Mouse (Mus musculus) midbrain, embryonic 11.5 days (tissue): ENCODE results near the gene Dad1. TPM values are rescaled to one million over a fixed set of nuclear protein-coding genes. Genes with fewer than 3 reads are reported as not detected.

Experiments used
- ATAC-seq: fragments of 200-750 bp; cut with Nextera tagmentation; 2 replicates; pipeline ENCODE4 v1.8.0; 2017; ENCODE audit warnings: moderate TSS enrichment, moderate library complexity; ENCODE audit not compliant: low FRiP score
- DNase-seq: peaks from one replicate; pipeline ENCODE4 v3.0.0; 2015; ENCODE audit warnings: low spot score; ENCODE audit errors: missing footprints
- H3K27ac ChIP-seq: fragments of 300-500 bp; sonication (generic); 2 replicates; pipeline ENCODE4 v1.5.1; 2014; ENCODE audit warnings: low read depth, low read length
- H3K27me3 ChIP-seq: fragments of 300-500 bp; sonication (generic); 2 replicates; pipeline ENCODE4 v1.6.1; 2014; ENCODE audit warnings: mild to moderate bottlenecking, low read length, moderate library complexity, mixed read lengths; ENCODE audit not compliant: control insufficient read depth, insufficient read depth
- H3K36me3 ChIP-seq: fragments of 300-500 bp; sonication (generic); 2 replicates; pipeline ENCODE4 v1.6.1; 2014; ENCODE audit warnings: mild to moderate bottlenecking, low read length, moderate library complexity, mixed read lengths; ENCODE audit not compliant: control insufficient read depth, insufficient read depth
- H3K4me1 ChIP-seq: fragments of 300-500 bp; sonication (generic); 2 replicates; pipeline ENCODE4 v1.6.1; 2014; ENCODE audit warnings: low read length; ENCODE audit not compliant: control insufficient read depth, insufficient read depth
- H3K4me2 ChIP-seq: fragments of 300-500 bp; sonication (generic); 2 replicates; pipeline ENCODE4 v1.6.1; 2014; ENCODE audit warnings: mild to moderate bottlenecking, moderate library complexity
- H3K4me3 ChIP-seq: fragments of 300-500 bp; sonication (generic); 2 replicates; pipeline ENCODE4 v1.5.1; 2014; ENCODE audit warnings: low read depth, low read length
- H3K9ac ChIP-seq: fragments of 300-500 bp; sonication (generic); 2 replicates; pipeline ENCODE4 v1.6.1; 2014; ENCODE audit warnings: low read length
- H3K9me3 ChIP-seq: fragments of 300-500 bp; sonication (generic); 2 replicates; pipeline ENCODE4 v1.6.1; 2016; ENCODE audit warnings: low read length; ENCODE audit not compliant: control insufficient read depth
- WGBS: fragments of 180-500 bp; shearing (Covaris S2); extraction: QIAGEN DNeasy Blood & Tissue Kit; methylation state at CpG from one replicate; pipeline ENCODE4 v1.1.7; 2014; 5-methylcytosine and 5-hydroxymethylcytosine counted together
- polyA plus RNA-seq: library from polyadenylated mRNA; unstranded; fragments of >200 nt; fragmentation: Nextera tagmentation; extraction: Ambion mirVana; gene quantifications from 2 replicates; pipeline ENCODE4 v1.2.1, GENCODE M21; 2014

Dad1 gene
- polyA plus RNA-seq, 1 experiment from 2014 or later: 237 TPM

- ATAC-seq (no peak), DNase-seq (no peak)
- Histone ChIP-seq H3K27ac (no peak overlapping the region), H3K36me3 (no peaks in the 10 kb centered on the region), H3K27me3 (no peaks in the 10 kb centered on the region), H3K4me3 (no peak overlapping the region), H3K4me2 (no peak overlapping the region), H3K9me3 (no peaks in the 10 kb centered on the region), H3K4me1 (peaks cover 16% of the 10 kb centered on the region), H3K9ac (no peak overlapping the region)
- 94% methylated on average over 5 of the region's 5 CpGs for WGBS
These were observed 29.9 kb downstream of the Dad1 start for GRCm38 (mm10) chr14:54224064-54224417.

GRCm38 (mm10) chr14:54223315-54224063, 30.4 kb downstream of the Dad1 start:
- no peak overlapping the region for H3K4me3 ChIP-seq
- no peak for DNase-seq
- no peak overlapping the region for H3K4me2 ChIP-seq
- WGBS: 60% methylated on average over 13 of the region's 13 CpGs
- no peak overlapping the region for H3K9ac ChIP-seq
- H3K27me3 ChIP-seq: no peaks in the 10 kb centered on the region
- no peak overlapping the region for H3K27ac ChIP-seq
- peaks cover 11% of the 10 kb centered on the region for H3K4me1 ChIP-seq
- no peaks in the 10 kb centered on the region for H3K9me3 ChIP-seq
- no peaks in the 10 kb centered on the region for H3K36me3 ChIP-seq
- ATAC-seq: no peak

- Histone ChIP-seq H3K4me1 (peaks cover 5% of the 10 kb centered on the region; the same call in 1 of the 2 replicates), H3K9ac (no peak overlapping the region), H3K4me2 (no peak overlapping the region), H3K27me3 (no peaks in the 10 kb centered on the region), H3K27ac (no peak overlapping the region), H3K36me3 (no peaks in the 10 kb centered on the region), H3K9me3 (no peaks in the 10 kb centered on the region), H3K4me3 (no peak overlapping the region)
- WGBS: 90% methylated on average over 8 of the region's 8 CpGs
- ATAC-seq (no peak), DNase-seq (no peak)
These were observed 31.6 kb downstream of the Dad1 start for GRCm38 (mm10) chr14:54222289-54222727.

DNA sequence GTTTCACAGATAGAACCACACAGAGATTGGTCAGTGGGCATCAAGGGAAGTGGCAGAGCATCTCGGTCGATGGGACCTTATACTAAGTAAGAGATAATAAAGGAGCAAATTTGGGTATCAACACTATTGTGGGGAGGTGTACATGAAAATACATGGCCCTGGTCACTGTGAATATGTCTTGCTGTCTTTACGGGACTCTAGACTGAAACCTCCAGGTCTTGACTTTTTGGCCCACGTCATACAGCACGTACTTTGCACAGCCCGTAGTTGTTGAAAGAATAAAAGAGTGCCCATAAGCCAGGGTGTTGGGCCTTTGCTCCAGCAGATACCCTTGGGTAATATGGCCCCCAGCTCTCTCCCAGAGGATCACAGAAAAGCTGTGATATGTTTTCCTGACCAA, 32.3 kb downstream of the Dad1 start:
- Histone ChIP-seq H3K9me3 (no peaks in the 10 kb centered on the region), H3K9ac (no peak overlapping the region), H3K27me3 (no peaks in the 10 kb centered on the region), H3K36me3 (no peaks in the 10 kb centered on the region), H3K4me2 (no peak overlapping the region), H3K27ac (no peak overlapping the region), H3K4me1 (peaks cover 5% of the 10 kb centered on the region; the same call in 1 of the 2 replicates), H3K4me3 (no peak overlapping the region)
- no peak for DNase-seq
- WGBS: 94% methylated on average over 6 of the region's 6 CpGs
- ATAC-seq: no peak

GRCm38 (mm10) chr14:54220726-54221494, 33.0 kb downstream of the Dad1 start:
- H3K36me3 ChIP-seq: no peaks in the 10 kb centered on the region
- DNase-seq (no peak), ATAC-seq (no peak)
- no peak overlapping the region for H3K9ac ChIP-seq
- H3K27ac ChIP-seq: no peak overlapping the region
- no peak overlapping the region for H3K4me3 ChIP-seq
- no peak overlapping the region for H3K4me2 ChIP-seq
- H3K4me1 ChIP-seq: peaks cover 5% of the 10 kb centered on the region; the same call in 1 of the 2 replicates
- H3K27me3 ChIP-seq: no peaks in the 10 kb centered on the region
- WGBS: 87% methylated on average over 8 of the region's 8 CpGs
- H3K9me3 ChIP-seq: no peaks in the 10 kb centered on the region

- H3K4me1 ChIP-seq: 0 out of 2 replicates have a peak, but pooled peaks cover 3% of the 10 kb centered on the region
- 87% methylated on average over 7 of the region's 7 CpGs for WGBS
- ATAC-seq: no peak
- no peaks in the 10 kb centered on the region for H3K27me3 ChIP-seq
- H3K4me2 ChIP-seq: no peak overlapping the region
- DNase-seq: no peak
- H3K4me3 ChIP-seq: no peak overlapping the region
- H3K36me3 ChIP-seq: no peaks in the 10 kb centered on the region
- H3K9ac ChIP-seq: no peak overlapping the region
- H3K27ac ChIP-seq: no peak overlapping the region
- no peaks in the 10 kb centered on the region for H3K9me3 ChIP-seq
These were observed 34.1 kb downstream of the Dad1 start for GRCm38 (mm10) chr14:54219849-54220248.

GRCm38 (mm10) chr14:54219256-54219655, 34.6 kb downstream of the Dad1 start:
- no peak overlapping the region for H3K27ac ChIP-seq
- H3K9ac ChIP-seq: no peak overlapping the region
- no peak overlapping the region for H3K4me3 ChIP-seq
- no peak overlapping the region for H3K4me2 ChIP-seq
- H3K36me3 ChIP-seq: no peaks in the 10 kb centered on the region
- 0 out of 2 replicates have a peak, but pooled peaks cover 3% of the 10 kb centered on the region for H3K4me1 ChIP-seq
- no peaks in the 10 kb centered on the region for H3K27me3 ChIP-seq
- H3K9me3 ChIP-seq: no peaks in the 10 kb centered on the region
- ATAC-seq (no peak), DNase-seq (no peak)
- 44% methylated on average over 8 of the region's 8 CpGs for WGBS

GRCm38 (mm10) chr14:54218721-54219120, 35.2 kb downstream of the Dad1 start:
- Histone ChIP-seq H3K9ac (no peak overlapping the region), H3K27me3 (no peaks in the 10 kb centered on the region), H3K27ac (no peak overlapping the region), H3K4me2 (no peak overlapping the region), H3K36me3 (no peaks in the 10 kb centered on the region), H3K9me3 (no peaks in the 10 kb centered on the region), H3K4me1 (0 out of 2 replicates have a peak, but pooled peaks cover 3% of the 10 kb centered on the region), H3K4me3 (no peak overlapping the region)
- no peak for DNase-seq
- WGBS: 79% methylated on average over 9 of the region's 9 CpGs
- ATAC-seq: no peak

GRCm38 (mm10) chr14:54218233-54218632, 35.7 kb downstream of the Dad1 start:
- no peak for DNase-seq
- Histone ChIP-seq H3K36me3 (no peaks in the 10 kb centered on the region), H3K4me3 (no peak overlapping the region), H3K27me3 (no peaks in the 10 kb centered on the region), H3K9me3 (no peaks in the 10 kb centered on the region), H3K4me1 (0 out of 2 replicates have a peak, but pooled peaks cover 3% of the 10 kb centered on the region), H3K4me2 (no peak overlapping the region), H3K9ac (no peak overlapping the region), H3K27ac (no peak overlapping the region)
- no peak for ATAC-seq
- WGBS: 88% methylated on average over 1 of the region's 1 CpGs
